Mouse (Mus musculus) limb, embryonic 13.5 days (tissue): Measurements from ENCODE around the gene Cnr1. TPM values are rescaled to one million over a fixed set of nuclear protein-coding genes. Genes with fewer than 3 reads are reported as not detected.

Experiments
- ATAC-seq: fragments of 200-750 bp; cut with Nextera tagmentation; 2 replicates; pipeline ENCODE4 v1.8.0; 2017; ENCODE audit warnings: low read depth, moderate number of reproducible peaks, moderate TSS enrichment; ENCODE audit not compliant: low FRiP score
- H3K27ac ChIP-seq: fragments of 300-500 bp; sonication (generic); 2 replicates; pipeline ENCODE4 v1.5.1; 2015; ENCODE audit warnings: inconsistent platforms, mild to moderate bottlenecking, moderate library complexity
- H3K27me3 ChIP-seq: fragments of 300-500 bp; sonication (generic); 2 replicates; pipeline ENCODE4 v1.6.1; 2015; ENCODE audit warnings: mild to moderate bottlenecking, inconsistent platforms
- H3K36me3 ChIP-seq: fragments of 300-500 bp; sonication (generic); 2 replicates; pipeline ENCODE4 v1.6.1; 2015; ENCODE audit warnings: inconsistent platforms, mild to moderate bottlenecking, moderate library complexity
- H3K4me1 ChIP-seq: fragments of 300-500 bp; sonication (generic); 2 replicates; pipeline ENCODE4 v1.6.1; 2015; ENCODE audit warnings: inconsistent platforms
- H3K4me2 ChIP-seq: fragments of 300-500 bp; sonication (generic); replicated peaks from 2 replicates; pipeline ENCODE4 v1.6.1; 2015; ENCODE audit warnings: inconsistent platforms, mild to moderate bottlenecking, moderate library complexity
- H3K4me3 ChIP-seq: fragments of 300-500 bp; sonication (generic); 2 replicates; pipeline ENCODE4 v1.5.1; 2015; ENCODE audit warnings: moderate library complexity, mild to moderate bottlenecking, inconsistent platforms
- H3K9ac ChIP-seq: fragments of 300-500 bp; sonication (generic); 2 replicates; pipeline ENCODE4 v1.6.1; 2015; ENCODE audit warnings: mild to moderate bottlenecking, inconsistent platforms
- H3K9me3 ChIP-seq: fragments of 300-500 bp; sonication (generic); 2 replicates; pipeline ENCODE4 v1.6.1; 2016; ENCODE audit warnings: inconsistent platforms
- WGBS: fragments of 180-500 bp; shearing (Covaris S2); methylation state at CpG from one replicate; pipeline ENCODE4 v1.1.7; 2015; 5-methylcytosine and 5-hydroxymethylcytosine counted together
- polyA plus RNA-seq: library from polyadenylated mRNA; unstranded; fragments of >200 nt; fragmentation: Nextera tagmentation; extraction: Ambion mirVana; gene quantifications from 2 replicates; pipeline ENCODE4 v1.2.1, GENCODE M21; 2015

The Cnr1 gene
- polyA plus RNA-seq, 1 experiment from 2014 or later = 4.7 TPM

DNA sequence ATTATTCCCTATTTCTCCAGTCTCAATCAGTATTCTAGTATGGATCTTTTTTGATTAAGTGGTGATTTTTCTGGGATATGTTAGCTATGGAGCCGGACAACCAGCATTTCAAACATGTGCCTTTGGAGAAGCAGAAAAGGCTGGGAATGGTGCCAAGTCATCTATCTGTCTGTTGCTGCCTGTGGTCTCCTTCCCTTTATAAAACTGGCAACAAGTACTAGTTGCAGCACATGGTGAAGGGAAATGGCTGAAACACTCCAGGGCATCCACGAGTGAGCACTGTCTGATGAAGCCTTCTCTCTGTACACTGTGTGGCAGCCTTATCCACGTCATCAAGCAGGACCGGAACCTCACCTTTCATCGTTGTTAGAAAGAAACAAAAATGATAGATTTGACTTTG is 8.7 kb upstream of the Cnr1 start:
- no peak overlapping the region for H3K27ac ChIP-seq
- H3K27me3 ChIP-seq = no peaks in the 10 kb centered on the region
- no peaks in the 10 kb centered on the region for H3K36me3 ChIP-seq
- H3K4me2 ChIP-seq = no peak overlapping the region
- ATAC-seq = no peak
- no peaks in the 10 kb centered on the region for H3K4me1 ChIP-seq
- no peak overlapping the region for H3K4me3 ChIP-seq
- WGBS = 75% methylated on average over 5 of the region's 5 CpGs
- no peaks in the 10 kb centered on the region for H3K9me3 ChIP-seq
- H3K9ac ChIP-seq = no peak overlapping the region

DNA sequence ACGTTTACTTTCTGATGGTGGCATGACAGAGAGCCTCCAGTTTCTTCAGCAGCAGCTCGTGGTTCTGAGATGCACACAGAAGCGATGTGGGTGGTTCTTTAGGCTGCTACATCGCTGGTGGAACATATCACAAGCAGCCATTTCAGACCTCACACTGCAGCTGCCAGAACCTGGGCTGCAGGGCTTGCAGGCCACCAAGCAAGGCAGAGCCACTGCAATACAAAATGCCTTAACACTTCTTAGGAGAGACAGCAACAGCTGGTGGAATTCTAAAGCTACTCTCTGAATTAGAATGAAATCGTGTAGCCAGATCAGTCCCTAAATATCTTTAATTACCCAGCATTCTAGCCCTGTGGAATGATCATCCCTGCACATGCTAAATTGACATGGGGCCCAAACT is 3.6 kb upstream of the Cnr1 start:
- WGBS = 47% methylated on average over 5 of the region's 5 CpGs
- Histone ChIP-seq H3K9ac (no peak overlapping the region), H3K4me1 (peaks cover 8% of the 10 kb centered on the region; the same call in 1 of the 2 replicates), H3K27me3 (peaks cover 23% of the 10 kb centered on the region), H3K4me2 (no peak overlapping the region), H3K4me3 (no peak overlapping the region), H3K9me3 (no peaks in the 10 kb centered on the region), H3K36me3 (no peaks in the 10 kb centered on the region), H3K27ac (no peak overlapping the region)
- ATAC-seq = no peak

DNA sequence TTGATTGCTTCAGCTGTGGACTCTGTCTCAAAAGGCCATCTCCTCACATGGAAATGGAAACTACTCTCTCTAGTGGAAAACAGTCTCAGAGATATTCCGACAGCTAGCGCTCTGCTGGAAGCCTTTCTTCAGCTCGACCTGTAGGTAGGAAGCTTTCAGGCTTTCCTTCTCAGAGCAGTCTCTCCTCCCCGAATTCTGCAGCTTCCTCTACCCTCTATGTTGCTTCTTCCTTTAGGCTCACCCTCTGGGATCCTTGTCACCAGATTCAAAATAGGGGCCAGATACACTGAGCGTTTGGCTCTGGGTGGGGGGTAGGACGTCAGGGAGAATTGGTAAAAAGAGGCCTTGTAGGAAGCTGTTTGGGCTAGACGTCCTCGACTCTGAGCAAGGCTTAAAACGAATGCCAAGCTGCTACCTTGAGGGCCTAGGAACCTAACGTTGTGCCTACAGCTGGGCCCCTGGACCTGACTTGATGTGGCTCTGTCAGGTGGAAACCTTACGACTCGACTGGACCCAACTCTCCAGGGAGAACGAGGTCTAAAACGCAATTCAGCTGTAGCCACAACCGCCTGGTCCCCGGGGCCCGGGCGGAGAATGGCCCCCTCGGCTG is 1.1 kb upstream of the Cnr1 start:
- peak overlapping the region; percentile 28; the same call in 1 of the 2 replicates for H3K27ac ChIP-seq
- H3K9ac ChIP-seq = peak overlapping the region; percentile 70
- 0 out of 2 replicates have a peak, but pooled peaks have one; percentile 3 for ATAC-seq
- H3K36me3 ChIP-seq = no peaks in the 10 kb centered on the region
- H3K4me1 ChIP-seq = peaks cover 8% of the 10 kb centered on the region; the same call in 1 of the 2 replicates
- peaks cover 28% of the 10 kb centered on the region for H3K27me3 ChIP-seq
- H3K4me3 ChIP-seq = peak overlapping the region; percentile 67
- peak overlapping the region; percentile 78 for H3K4me2 ChIP-seq
- WGBS = 3% methylated on average over 19 of the region's 19 CpGs
- H3K9me3 ChIP-seq = no peaks in the 10 kb centered on the region

DNA sequence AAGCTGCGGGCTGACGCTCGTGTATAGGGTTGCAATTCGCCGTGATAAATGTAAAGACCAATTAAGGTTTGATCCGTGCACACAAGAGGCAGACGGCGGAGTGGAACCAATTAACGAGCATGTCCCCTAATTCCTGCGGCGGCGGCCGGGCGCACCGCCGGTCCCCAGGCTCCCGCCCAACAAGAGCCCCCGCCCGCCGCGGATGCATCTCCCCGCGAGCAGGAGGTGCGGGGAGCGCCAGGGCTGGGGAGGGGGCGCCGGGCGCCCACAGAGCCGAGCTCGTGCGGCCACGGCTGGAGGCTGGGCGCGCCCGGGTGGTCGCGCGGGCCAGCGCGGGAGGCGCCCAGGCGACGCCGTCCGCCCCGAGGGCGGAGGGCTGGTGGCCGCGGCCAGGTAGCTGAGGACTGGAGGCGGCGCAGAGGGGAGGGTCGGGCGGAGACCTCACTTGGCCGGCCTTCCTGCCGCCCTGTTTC is 596 bp upstream of the Cnr1 start:
- no peaks in the 10 kb centered on the region for H3K9me3 ChIP-seq
- WGBS = under 1% methylated on average over 33 of the region's 55 CpGs
- H3K9ac ChIP-seq = peak overlapping the region; percentile 70
- peak overlapping the region; percentile 49; the same call in 1 of the 2 replicates for H3K27ac ChIP-seq
- peak; percentile 65 for ATAC-seq
- no peaks in the 10 kb centered on the region for H3K36me3 ChIP-seq
- peak overlapping the region; percentile 78 for H3K4me2 ChIP-seq
- H3K27me3 ChIP-seq = peaks cover 28% of the 10 kb centered on the region
- H3K4me3 ChIP-seq = peak overlapping the region; percentile 67
- peaks cover 8% of the 10 kb centered on the region; the same call in 1 of the 2 replicates for H3K4me1 ChIP-seq

DNA sequence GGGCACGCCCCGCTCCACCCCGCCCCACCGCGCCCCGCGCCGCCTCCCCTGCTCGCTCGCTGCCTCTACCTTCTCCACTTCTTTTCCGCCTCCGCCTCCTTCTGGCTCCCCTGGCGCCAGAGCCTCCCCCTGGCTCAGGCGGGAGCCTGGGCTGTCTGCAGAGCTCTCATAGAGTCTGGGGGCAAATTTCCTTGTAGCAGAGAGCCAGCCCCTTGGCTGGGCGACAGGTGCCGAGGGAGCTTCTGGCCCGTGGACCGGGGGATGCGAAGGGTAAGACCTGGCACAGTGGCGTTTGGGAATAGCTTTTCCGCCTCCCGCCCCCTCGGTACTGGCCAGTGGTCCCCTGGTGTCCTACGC is 474 bp downstream of the Cnr1 start:
- Histone ChIP-seq H3K27me3 (peaks cover 28% of the 10 kb centered on the region), H3K9me3 (no peaks in the 10 kb centered on the region), H3K9ac (peak overlapping the region; percentile 70), H3K4me3 (peak overlapping the region; percentile 67), H3K27ac (peak overlapping the region; percentile 49; the same call in 1 of the 2 replicates), H3K4me1 (peaks cover 8% of the 10 kb centered on the region; the same call in 1 of the 2 replicates), H3K4me2 (peak overlapping the region; percentile 78), H3K36me3 (no peaks in the 10 kb centered on the region)
- ATAC-seq = peak; percentile 75; the same call in 1 of the 2 replicates
- under 1% methylated on average over 14 of the region's 24 CpGs for WGBS

DNA sequence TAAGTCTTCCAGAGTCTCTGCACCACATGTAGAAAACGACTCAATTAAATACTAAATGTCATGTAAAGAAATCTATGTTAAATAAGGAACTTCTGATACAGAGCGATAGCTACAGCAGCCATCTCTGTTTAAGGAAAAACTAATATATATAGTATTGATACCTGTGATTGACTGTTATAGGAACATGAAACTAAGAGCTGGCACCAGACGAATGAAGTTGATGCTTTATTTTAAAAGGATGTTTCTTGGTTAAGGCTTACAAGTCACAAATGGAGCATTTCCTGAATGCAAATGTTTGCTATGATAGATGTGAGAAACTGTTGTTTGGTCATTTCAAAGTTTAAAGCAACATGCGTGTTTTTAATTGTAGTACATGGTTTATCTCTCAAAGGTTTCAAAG is 1.1 kb downstream of the Cnr1 start:
- Histone ChIP-seq H3K9ac (no peak overlapping the region), H3K36me3 (no peaks in the 10 kb centered on the region), H3K9me3 (no peaks in the 10 kb centered on the region), H3K4me1 (peaks cover 8% of the 10 kb centered on the region; the same call in 1 of the 2 replicates), H3K27ac (no peak overlapping the region), H3K4me2 (peak overlapping the region; percentile 78), H3K4me3 (peak overlapping the region; percentile 67), H3K27me3 (peaks cover 28% of the 10 kb centered on the region)
- ATAC-seq = no peak
- 46% methylated on average over 4 of the region's 4 CpGs for WGBS

DNA sequence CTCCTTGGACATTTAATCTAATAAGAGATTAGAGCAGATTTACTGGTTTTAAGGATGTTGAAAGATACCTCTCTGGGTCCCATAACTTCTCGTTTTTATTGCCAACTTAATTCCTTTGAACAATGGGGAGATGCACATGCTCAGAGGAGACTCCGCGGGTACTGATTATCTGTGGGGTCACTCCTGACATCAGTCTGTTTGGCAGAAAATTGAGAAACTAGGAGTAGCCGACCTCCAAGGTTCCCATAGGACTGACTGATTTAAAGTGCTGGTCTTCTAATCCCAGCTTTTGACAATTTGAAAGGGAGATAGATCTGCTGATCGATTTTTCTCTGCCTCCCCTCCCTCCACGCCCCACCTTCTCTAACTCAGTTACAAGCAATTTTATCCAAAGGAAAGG is 1.6 kb downstream of the Cnr1 start:
- peak overlapping the region; percentile 15; the same call in 1 of the 2 replicates for H3K4me2 ChIP-seq
- WGBS = 47% methylated on average over 6 of the region's 6 CpGs

DNA sequence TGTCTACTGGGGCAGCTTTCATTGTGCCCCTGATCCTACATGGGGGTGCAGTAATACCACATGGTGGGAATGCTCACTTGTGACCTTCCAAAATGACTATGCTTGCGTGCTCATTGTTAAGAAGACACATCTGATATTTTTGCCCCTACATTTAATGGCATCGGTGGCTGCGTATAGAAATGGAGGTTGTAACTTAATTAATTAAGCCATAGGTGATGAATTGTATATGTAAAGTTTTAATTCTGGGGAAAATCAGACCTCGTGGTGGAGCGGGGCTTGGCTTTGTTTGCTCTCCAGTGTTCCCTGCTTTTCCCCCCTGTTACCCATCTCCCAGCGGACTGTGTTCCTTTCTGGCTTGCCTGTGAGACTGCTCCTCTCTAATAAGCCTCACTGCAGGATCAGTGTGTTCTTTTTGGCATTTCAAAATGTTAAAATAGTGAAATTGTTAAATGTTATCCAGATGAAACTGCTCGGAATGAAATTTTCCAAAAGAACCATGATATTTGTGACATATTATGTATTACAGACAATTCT is 2.4 kb downstream of the Cnr1 start:
- H3K4me3 ChIP-seq = no peak overlapping the region
- no peak overlapping the region for H3K9ac ChIP-seq
- peak overlapping the region; percentile 15; the same call in 1 of the 2 replicates for H3K4me2 ChIP-seq
- H3K4me1 ChIP-seq = peaks cover 8% of the 10 kb centered on the region; the same call in 1 of the 2 replicates
- no peak for ATAC-seq
- H3K9me3 ChIP-seq = no peaks in the 10 kb centered on the region
- no peaks in the 10 kb centered on the region for H3K36me3 ChIP-seq
- WGBS = 87% methylated on average over 7 of the region's 7 CpGs
- peaks cover 25% of the 10 kb centered on the region for H3K27me3 ChIP-seq
- no peak overlapping the region for H3K27ac ChIP-seq

More for the DNA sequence above, 1.6 kb downstream of the Cnr1 start:
- Histone ChIP-seq H3K36me3 (no peaks in the 10 kb centered on the region), H3K4me1 (peaks cover 8% of the 10 kb centered on the region; the same call in 1 of the 2 replicates), H3K4me3 (peak overlapping the region; percentile 15; the same call in 1 of the 2 replicates), H3K27me3 (peaks cover 28% of the 10 kb centered on the region), H3K9ac (no peak overlapping the region), H3K27ac (no peak overlapping the region), H3K9me3 (no peaks in the 10 kb centered on the region)
- ATAC-seq = no peak

DNA sequence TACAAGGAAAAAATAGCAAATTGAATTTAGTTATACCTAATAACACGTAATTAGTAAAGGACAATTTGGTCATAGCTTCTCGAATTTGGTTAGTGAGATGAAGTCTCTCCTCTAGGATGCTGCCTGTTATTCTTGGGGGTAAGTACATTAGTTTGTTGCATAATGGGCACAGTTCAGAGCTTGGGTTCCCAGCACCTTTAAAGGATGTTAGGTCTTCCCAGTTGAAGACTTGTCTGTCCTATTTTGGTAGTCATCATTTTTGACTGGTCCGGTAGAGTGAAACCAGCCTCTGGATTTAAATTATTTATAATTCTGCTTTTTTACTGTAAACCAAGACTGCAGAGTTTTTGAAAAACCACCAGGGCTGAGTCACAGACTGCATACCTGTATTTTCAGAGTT is 3.3 kb downstream of the Cnr1 start:
- H3K27ac ChIP-seq = no peak overlapping the region
- H3K36me3 ChIP-seq = no peaks in the 10 kb centered on the region
- no peak for ATAC-seq
- H3K4me1 ChIP-seq = peaks cover 8% of the 10 kb centered on the region; the same call in 1 of the 2 replicates
- no peak overlapping the region for H3K9ac ChIP-seq
- WGBS = 87% methylated on average over 3 of the region's 3 CpGs
- H3K4me2 ChIP-seq = no peak overlapping the region
- H3K27me3 ChIP-seq = peaks cover 18% of the 10 kb centered on the region
- H3K9me3 ChIP-seq = no peaks in the 10 kb centered on the region
- H3K4me3 ChIP-seq = no peak overlapping the region

DNA sequence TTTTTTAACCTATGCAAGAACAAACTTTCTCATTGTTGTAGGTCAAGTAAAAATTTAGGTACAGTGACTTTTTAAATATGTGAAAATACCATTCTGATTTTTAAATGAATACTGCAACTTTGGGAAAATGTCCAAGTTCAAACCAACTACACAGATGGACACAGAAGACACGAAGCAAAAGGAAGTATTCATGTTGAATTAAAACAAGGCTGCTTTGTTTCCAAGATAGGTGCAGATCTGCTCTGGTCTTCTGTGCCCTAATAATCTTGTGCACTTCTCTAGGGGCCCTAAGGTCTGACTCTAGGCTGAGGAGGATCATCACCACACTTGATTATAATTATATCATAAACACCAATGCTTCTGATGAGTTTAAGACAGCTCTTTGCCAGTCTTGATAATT is 4.1 kb downstream of the Cnr1 start:
- H3K36me3 ChIP-seq = no peaks in the 10 kb centered on the region
- no peak overlapping the region for H3K9ac ChIP-seq
- H3K4me1 ChIP-seq = peaks cover 2% of the 10 kb centered on the region; the same call in 1 of the 2 replicates
- H3K27me3 ChIP-seq = peaks cover 10% of the 10 kb centered on the region
- H3K9me3 ChIP-seq = no peaks in the 10 kb centered on the region
- H3K4me2 ChIP-seq = no peak overlapping the region
- H3K4me3 ChIP-seq = no peak overlapping the region
- H3K27ac ChIP-seq = no peak overlapping the region
- 76% methylated on average over 1 of the region's 1 CpGs for WGBS
- no peak for ATAC-seq

DNA sequence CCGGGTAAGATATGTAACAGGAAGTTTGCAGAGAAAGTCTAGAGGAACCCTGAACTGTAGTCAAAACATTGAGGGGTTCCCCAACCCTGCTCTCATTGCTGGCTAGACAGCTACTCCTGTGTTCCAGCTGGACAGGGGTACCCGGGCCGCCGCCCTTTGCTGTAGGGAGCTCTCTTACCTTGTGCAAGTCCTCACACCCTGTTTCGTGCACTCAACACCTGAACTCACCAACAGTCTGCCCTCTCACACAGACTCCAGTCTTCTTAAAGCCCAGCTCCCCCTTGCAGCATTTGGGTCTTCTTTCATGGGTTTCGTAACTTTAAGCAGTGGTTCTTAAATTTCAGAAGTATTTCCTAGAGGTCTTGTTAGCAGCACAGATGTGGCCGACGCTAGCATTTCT is 7.0 kb downstream of the Cnr1 start:
- no peak overlapping the region for H3K4me2 ChIP-seq
- H3K9ac ChIP-seq = no peak overlapping the region
- no peak overlapping the region for H3K4me3 ChIP-seq
- H3K36me3 ChIP-seq = no peaks in the 10 kb centered on the region
- no peak overlapping the region for H3K27ac ChIP-seq
- no peak for ATAC-seq
- no peaks in the 10 kb centered on the region for H3K4me1 ChIP-seq
- H3K27me3 ChIP-seq = no peaks in the 10 kb centered on the region; the same call in 1 of the 2 replicates
- no peaks in the 10 kb centered on the region for H3K9me3 ChIP-seq
- WGBS = 73% methylated on average over 8 of the region's 8 CpGs

DNA sequence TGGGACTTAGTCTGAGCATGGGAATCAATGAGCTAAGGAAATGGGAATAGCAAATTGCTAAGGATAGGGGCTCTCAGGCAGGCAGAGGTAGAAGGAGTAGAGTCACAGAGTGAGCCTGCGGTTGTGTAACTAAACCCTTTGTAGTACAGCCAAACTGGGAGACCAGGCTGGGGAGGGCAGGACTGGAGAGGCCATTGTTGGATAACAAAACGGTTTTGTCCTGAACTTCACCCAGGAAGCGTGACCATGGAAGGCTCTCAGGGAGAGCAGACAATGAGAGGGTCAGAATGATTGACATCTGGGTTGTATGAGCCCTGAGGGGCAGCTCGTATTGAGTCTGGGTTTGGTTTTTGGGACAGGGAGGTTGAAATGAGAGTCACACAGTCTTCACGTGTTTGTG is 17.2 kb downstream of the Cnr1 start:
- WGBS = 84% methylated on average over 5 of the region's 5 CpGs
- Histone ChIP-seq H3K4me1 (no peaks in the 10 kb centered on the region), H3K36me3 (peaks cover 9% of the 10 kb centered on the region; the same call in 1 of the 2 replicates), H3K9me3 (no peaks in the 10 kb centered on the region), H3K4me3 (no peak overlapping the region), H3K4me2 (no peak overlapping the region), H3K27me3 (no peaks in the 10 kb centered on the region), H3K27ac (no peak overlapping the region), H3K9ac (no peak overlapping the region)
- ATAC-seq = no peak
